Mouse (Mus musculus) liver, adult 2 months (tissue): ENCODE measurements around the gene Anxa6.

ENCODE experiments used
- CTCF ChIP-seq: fragments of 200-500 bp; IDR thresholded peaks from 2 replicates; pipeline ENCODE4 v1.5.1; 2011; ENCODE audit warnings: low read depth, low read length, control low read depth
- POLR2A ChIP-seq: fragments of 200-500 bp; IDR thresholded peaks from 2 replicates; pipeline ENCODE4 v1.6.1; 2011; ENCODE audit warnings: low read length, control low read depth; ENCODE audit not compliant: insufficient read depth; ENCODE audit errors: extremely low read depth

DNA sequence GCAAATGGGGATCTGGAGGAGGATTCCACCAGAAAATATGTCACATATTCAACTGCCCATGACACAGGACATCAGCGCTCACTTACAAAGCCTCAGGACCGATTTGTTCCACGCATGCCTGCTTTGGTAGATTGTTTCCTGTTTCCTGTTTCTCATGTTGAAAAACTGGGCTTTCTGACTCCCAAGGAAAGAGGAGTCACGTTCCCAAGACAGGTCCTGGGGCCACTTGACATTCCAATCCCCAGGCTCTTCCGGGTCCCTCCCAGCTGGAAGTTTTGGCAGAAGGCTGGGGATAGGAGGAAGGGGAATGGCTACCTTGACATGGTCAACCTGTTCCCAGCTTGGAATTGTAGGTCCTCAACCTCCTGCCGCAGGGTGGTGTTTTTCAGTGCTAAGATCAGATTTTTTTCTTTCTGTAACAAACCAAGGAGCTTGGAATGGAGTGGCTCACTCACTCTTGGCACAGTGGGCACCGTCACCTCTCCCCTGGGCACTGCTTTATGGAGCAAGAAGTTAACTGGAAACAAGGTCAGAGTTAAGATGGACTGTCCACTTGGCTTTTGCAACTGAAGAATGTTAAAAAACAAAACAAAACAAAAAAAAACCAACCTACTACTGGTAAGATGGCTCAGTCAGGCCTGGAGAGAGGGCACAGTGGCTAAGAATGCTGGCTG lies 17.7 kb upstream of the Anxa6 start:
- TF ChIP-seq POLR2A = no peak
- TF ChIP-seq CTCF = no peak
